Mouse (Mus musculus) forebrain, embryonic 12.5 days (tissue): Measurements from ENCODE around the gene Mbnl1. TPM values are rescaled to one million over a fixed set of nuclear protein-coding genes. Genes with fewer than 3 reads are reported as not detected.
"Not testable (repeated sequence)": the region's sequence is repeated elsewhere in the genome, so short reads cannot be mapped to it uniquely, and the experiment has no call there.

ENCODE experiments used
- ATAC-seq: fragments of 200-750 bp; cut with Nextera tagmentation; 2 replicates; pipeline ENCODE4 v1.8.0; 2017; ENCODE audit warnings: moderate TSS enrichment; ENCODE audit not compliant: low FRiP score
- H3K27ac ChIP-seq: fragments of 300-500 bp; sonication (generic); 2 replicates; pipeline ENCODE4 v1.5.1; 2016; ENCODE audit warnings: mild to moderate bottlenecking
- H3K27me3 ChIP-seq: fragments of 300-500 bp; sonication (generic); 2 replicates; pipeline ENCODE4 v1.6.1; 2016; ENCODE audit warnings: mild to moderate bottlenecking
- H3K36me3 ChIP-seq: fragments of 300-500 bp; sonication (generic); replicated peaks from 2 replicates; pipeline ENCODE4 v1.6.1; 2016; ENCODE audit warnings: mild to moderate bottlenecking
- H3K4me1 ChIP-seq: fragments of 300-500 bp; sonication (generic); 2 replicates; pipeline ENCODE4 v1.6.1; 2016
- H3K4me2 ChIP-seq: fragments of 300-500 bp; sonication (generic); 2 replicates; pipeline ENCODE4 v1.6.1; 2016; ENCODE audit warnings: mild to moderate bottlenecking, moderate library complexity
- H3K4me3 ChIP-seq: fragments of 300-500 bp; sonication (generic); replicated peaks from 2 replicates; pipeline ENCODE4 v1.5.1; 2016; ENCODE audit warnings: mild to moderate bottlenecking
- H3K9ac ChIP-seq: fragments of 300-500 bp; sonication (generic); 2 replicates; pipeline ENCODE4 v1.6.1; 2016; ENCODE audit warnings: mild to moderate bottlenecking
- H3K9me3 ChIP-seq: fragments of 300-500 bp; sonication (generic); 2 replicates; pipeline ENCODE4 v1.6.1; 2016
- WGBS: fragments of 180-500 bp; shearing (Covaris S2); methylation state at CpG from one replicate; pipeline ENCODE4 v1.1.7; 2016; 5-methylcytosine and 5-hydroxymethylcytosine counted together
- polyA plus RNA-seq: library from polyadenylated mRNA; unstranded; fragments of >200 nt; fragmentation: Nextera tagmentation; extraction: Ambion mirVana; gene quantifications from 2 replicates; pipeline ENCODE4 v1.2.1, GENCODE M21; 2016

The Mbnl1 gene
- polyA plus RNA-seq: 37.3 and 39.9 TPM in 2 replicates

DNA sequence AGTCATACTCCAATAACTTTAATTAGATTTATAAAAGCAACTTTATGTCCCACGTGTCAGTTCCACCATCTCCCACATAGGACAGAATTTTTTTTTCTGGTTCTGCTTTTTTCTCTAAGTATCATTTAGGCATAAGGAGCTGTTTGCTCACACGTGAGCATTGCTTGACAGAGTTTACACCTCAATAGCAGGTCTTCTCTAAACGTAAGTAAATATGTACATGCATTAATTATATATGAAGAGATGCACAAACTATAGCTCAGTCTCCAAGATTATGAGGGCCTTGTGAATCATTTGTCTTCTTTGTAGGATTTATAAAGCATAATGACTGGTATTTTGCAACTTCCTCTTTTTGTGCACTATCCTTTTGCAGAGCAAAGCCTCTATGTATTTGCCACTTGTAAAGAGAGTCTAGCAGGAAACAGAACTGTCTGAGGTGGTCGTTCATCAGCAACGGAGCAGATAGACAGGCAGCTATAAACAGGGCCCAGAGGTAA lies at the start of gene Mbnl1:
Gene Mbnl1 (plus strand): TSS at position 150 of the 497 bp plus-strand sequence.
- 73% methylated on average over 5 of the region's 5 CpGs for WGBS
- no peak for ATAC-seq
- Histone ChIP-seq H3K27ac (no peak within 1 kb of the TSS), H3K9me3 (no peaks in the 10 kb centered on the region), H3K27me3 (no peaks in the 10 kb centered on the region), H3K9ac (no peak within 1 kb of the TSS), H3K4me3 (no peak within 1 kb of the TSS), H3K4me2 (no peak within 1 kb of the TSS), H3K4me1 (no peaks in the 10 kb centered on the region), H3K36me3 (no peaks in the 10 kb centered on the region)

DNA sequence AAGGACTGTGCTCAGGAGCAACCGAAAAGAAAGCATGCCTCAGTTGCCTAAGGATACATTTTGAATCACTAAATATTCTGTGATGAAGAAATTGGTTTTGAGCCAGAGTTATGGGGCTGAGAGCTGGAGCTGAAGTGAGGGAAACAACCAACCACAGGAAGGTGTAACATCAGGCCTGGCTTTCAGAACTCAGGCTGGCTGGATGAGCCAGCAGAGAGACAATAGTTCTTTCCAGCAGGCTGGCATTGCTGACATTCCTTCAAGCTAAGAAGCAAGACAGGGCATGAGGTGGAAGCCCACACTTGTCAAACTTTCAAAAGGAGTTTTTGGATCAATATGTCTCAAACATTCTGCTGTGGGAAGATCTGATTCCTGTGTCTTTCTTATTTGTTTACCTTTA lies 48.5 kb upstream of the Mbnl1 start:
- Histone ChIP-seq H3K4me1 (no peaks in the 10 kb centered on the region), H3K9me3 (no peaks in the 10 kb centered on the region), H3K4me3 (no peak overlapping the region), H3K9ac (no peak overlapping the region), H3K27ac (no peak overlapping the region), H3K36me3 (no peaks in the 10 kb centered on the region), H3K27me3 (no peaks in the 10 kb centered on the region), H3K4me2 (no peak overlapping the region)
- no peak for ATAC-seq
- whole genome bisulfite sequencing: 92% methylated on average over 1 of the region's 1 CpGs

DNA sequence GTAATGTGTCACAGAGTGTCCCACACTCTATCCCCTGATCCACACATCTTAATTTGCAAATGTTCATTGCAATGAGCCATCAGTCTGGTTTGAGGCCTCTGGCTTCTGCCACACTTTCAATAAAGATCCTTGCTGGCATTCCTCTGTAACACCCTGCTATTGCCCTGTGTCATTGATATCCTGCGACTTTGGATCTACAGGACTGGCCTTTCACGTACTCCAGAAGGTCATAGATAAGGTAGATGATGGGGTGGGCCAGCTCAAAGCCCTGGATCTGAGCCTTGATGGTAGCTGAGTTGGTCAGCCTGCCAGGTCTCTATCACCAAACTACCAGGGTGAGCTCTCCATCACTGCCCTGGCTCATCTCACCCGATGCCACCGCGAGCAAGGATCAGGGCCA lies 43.6 kb upstream of the Mbnl1 start:
- Histone ChIP-seq H3K27me3 (no peaks in the 10 kb centered on the region), H3K4me3 (no peak overlapping the region), H3K4me2 (no peak overlapping the region), H3K27ac (no peak overlapping the region), H3K36me3 (no peaks in the 10 kb centered on the region), H3K4me1 (no peaks in the 10 kb centered on the region), H3K9ac (no peak overlapping the region), H3K9me3 (no peaks in the 10 kb centered on the region)
- WGBS: 97% methylated on average over 5 of the region's 5 CpGs
- no peak for ATAC-seq

DNA sequence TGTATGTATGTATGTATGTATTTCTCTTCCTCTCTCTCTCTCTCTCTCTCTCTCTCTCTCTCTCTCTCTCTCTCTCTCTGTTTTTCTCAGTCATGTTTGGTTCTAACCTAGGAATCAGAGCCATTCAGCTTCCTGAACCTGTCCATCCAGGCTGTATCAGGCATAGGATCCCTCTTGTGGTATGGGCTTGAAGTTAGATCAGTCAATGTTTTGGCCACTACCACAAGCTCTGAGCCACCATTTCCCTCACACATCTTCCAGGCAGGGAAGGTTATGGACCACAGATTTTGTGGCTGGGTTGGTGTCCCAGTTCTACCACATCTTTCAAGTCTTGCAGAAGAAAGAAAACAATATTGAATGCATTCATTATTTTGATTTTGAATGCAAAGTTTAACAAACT lies 35.4 kb upstream of the Mbnl1 start:
- no peaks in the 10 kb centered on the region for H3K4me1 ChIP-seq
- no peak for ATAC-seq
- no peak overlapping the region for H3K9ac ChIP-seq
- no peaks in the 10 kb centered on the region for H3K27me3 ChIP-seq
- H3K36me3 ChIP-seq: no peaks in the 10 kb centered on the region
- H3K9me3 ChIP-seq: no peaks in the 10 kb centered on the region
- no peak overlapping the region for H3K4me3 ChIP-seq
- H3K27ac ChIP-seq: no peak overlapping the region
- no peak overlapping the region for H3K4me2 ChIP-seq

DNA sequence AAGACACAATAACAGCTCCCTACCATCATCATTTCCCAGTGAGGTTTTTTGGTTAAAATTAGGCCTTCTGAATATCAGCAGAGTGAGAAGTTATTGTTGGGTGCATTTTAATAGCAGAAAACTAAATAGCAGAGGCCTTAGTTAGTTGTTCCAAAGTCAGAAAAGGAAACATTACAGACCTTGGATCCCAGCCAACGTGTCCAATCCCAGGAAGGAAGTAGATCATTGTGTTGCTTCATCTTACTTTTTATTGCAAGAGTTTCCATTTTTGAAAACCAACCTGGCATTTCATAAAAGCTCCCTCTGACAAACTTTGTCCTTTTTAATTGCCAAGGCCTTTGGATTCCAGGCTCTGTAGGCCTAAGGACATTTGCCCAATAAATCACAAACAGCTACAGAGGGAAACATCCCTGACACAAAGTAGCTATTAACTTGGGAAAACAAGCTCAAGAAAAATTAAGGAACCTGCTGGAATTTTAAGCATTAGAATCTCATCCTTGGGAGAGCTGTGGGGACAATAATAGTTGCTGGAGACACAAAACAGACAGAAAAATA lies 34.9 kb upstream of the Mbnl1 start:
- H3K36me3 ChIP-seq: no peaks in the 10 kb centered on the region
- H3K9ac ChIP-seq: no peak overlapping the region
- H3K27me3 ChIP-seq: no peaks in the 10 kb centered on the region
- no peaks in the 10 kb centered on the region for H3K4me1 ChIP-seq
- no peak overlapping the region for H3K4me3 ChIP-seq
- 82% methylated on average over 1 of the region's 1 CpGs for WGBS
- no peak overlapping the region for H3K27ac ChIP-seq
- ATAC-seq: no peak
- H3K9me3 ChIP-seq: no peaks in the 10 kb centered on the region
- H3K4me2 ChIP-seq: no peak overlapping the region

DNA sequence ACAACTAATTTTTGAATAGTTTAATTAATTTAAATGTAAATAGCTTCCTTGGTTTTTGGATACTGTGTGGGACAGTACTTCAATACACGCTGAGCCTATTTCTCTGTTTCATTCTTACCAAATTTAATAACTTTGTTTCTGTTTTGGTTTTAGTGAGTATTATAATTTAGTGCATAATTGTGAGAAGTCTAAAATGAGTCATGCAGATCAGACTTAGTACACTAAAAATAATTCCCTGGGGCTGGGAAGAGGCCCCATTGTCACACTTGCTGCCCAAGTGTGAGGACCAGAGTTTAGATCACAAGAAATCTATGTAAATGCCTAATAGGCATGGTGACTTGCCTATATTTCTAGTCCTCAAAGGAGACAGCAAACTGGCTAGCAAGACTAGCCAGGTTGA lies 33.9 kb upstream of the Mbnl1 start:
- H3K36me3 ChIP-seq: no peaks in the 10 kb centered on the region
- H3K9me3 ChIP-seq: no peaks in the 10 kb centered on the region
- no peak overlapping the region for H3K27ac ChIP-seq
- H3K27me3 ChIP-seq: no peaks in the 10 kb centered on the region
- 89% methylated on average over 1 of the region's 1 CpGs for WGBS
- ATAC-seq: no peak
- H3K4me1 ChIP-seq: no peaks in the 10 kb centered on the region
- H3K9ac ChIP-seq: no peak overlapping the region
- H3K4me3 ChIP-seq: no peak overlapping the region
- H3K4me2 ChIP-seq: no peak overlapping the region

DNA sequence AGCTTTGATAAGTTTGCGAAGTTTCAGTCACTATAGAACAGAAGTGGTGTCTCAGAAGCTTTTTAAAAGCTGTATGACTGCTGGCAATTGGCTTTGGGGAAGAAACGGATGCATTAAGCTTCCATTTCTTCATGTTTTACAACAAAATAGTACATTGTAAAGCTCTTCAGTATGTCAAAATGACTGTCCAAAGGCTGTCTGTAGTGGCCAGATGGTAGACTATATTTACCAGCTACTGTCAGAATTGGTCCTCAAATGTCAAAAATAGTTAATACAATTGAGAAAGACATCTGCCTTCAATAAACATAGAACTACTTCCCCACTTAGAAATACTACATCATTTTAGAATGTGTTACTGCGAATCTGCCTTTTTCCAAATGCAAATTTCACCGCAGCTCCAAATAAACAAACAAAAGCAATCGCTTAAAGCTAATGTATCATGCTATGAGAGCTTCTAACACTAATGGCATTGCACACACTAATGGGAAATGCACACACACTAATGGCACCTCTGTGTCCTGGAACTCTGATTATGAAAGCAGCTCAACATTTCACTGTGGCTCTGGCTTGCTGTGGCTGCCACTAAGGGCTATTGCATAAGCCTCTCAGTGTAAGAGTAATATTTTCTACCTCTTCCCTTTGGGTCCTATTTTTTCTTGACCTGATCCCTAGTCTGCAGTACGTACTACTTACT lies 10.7 kb upstream of the Mbnl1 start:
- no peaks in the 10 kb centered on the region for H3K36me3 ChIP-seq
- no peak overlapping the region for H3K9ac ChIP-seq
- H3K9me3 ChIP-seq: no peaks in the 10 kb centered on the region
- 87% methylated on average over 6 of the region's 6 CpGs for WGBS
- no peak overlapping the region for H3K4me2 ChIP-seq
- H3K27ac ChIP-seq: no peak overlapping the region
- no peaks in the 10 kb centered on the region for H3K4me1 ChIP-seq
- H3K4me3 ChIP-seq: no peak overlapping the region
- no peaks in the 10 kb centered on the region for H3K27me3 ChIP-seq
- ATAC-seq: no peak

DNA sequence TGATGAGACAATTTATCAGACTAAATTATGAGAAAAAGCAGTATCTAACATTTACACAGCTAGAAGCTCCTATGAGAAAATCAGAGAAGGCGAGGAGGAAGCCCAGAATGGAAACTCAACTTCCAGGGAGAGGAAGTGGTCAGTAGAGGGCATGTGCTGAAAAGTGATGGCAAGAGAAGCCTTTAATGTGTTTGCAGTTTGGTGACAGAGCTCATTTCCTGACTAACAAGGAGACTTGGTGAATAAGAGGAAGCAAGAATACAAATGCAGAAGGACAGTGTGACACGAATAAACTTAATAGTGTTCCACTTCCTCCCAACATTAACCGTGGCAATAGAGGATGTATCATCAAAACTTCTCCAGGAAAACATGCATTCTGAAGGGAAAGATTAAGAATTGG lies 4.0 kb upstream of the Mbnl1 start:
- not testable (repeated sequence) for H3K4me3 ChIP-seq, H3K9ac ChIP-seq, H3K27ac ChIP-seq, H3K9me3 ChIP-seq, H3K4me2 ChIP-seq, H3K4me1 ChIP-seq, H3K27me3 ChIP-seq, ATAC-seq, H3K36me3 ChIP-seq
- 93% methylated on average over 2 of the region's 3 CpGs for WGBS

DNA sequence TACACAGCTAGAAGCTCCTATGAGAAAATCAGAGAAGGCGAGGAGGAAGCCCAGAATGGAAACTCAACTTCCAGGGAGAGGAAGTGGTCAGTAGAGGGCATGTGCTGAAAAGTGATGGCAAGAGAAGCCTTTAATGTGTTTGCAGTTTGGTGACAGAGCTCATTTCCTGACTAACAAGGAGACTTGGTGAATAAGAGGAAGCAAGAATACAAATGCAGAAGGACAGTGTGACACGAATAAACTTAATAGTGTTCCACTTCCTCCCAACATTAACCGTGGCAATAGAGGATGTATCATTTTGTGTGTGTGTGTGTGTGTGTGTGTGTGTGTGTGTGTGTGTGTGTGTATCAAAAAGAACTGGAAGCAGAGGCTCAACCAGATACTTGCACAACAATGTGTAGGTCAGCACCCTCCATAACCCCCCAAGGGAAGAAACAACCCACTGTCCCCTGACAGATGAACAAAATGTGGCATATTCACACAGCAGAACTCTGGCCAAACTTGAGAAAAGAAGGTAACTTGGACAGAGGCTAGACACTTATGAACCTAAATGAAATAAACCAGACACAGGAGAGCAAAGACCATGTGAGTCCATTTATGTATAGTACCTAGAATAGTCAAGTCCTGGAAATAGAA lies 3.3 kb upstream of the Mbnl1 start:
- H3K36me3 ChIP-seq, H3K4me2 ChIP-seq, H3K9me3 ChIP-seq, ATAC-seq, H3K4me3 ChIP-seq, H3K9ac ChIP-seq, H3K4me1 ChIP-seq, H3K27ac ChIP-seq, H3K27me3 ChIP-seq: not testable (repeated sequence)
- 74% methylated on average over 2 of the region's 3 CpGs for WGBS

DNA sequence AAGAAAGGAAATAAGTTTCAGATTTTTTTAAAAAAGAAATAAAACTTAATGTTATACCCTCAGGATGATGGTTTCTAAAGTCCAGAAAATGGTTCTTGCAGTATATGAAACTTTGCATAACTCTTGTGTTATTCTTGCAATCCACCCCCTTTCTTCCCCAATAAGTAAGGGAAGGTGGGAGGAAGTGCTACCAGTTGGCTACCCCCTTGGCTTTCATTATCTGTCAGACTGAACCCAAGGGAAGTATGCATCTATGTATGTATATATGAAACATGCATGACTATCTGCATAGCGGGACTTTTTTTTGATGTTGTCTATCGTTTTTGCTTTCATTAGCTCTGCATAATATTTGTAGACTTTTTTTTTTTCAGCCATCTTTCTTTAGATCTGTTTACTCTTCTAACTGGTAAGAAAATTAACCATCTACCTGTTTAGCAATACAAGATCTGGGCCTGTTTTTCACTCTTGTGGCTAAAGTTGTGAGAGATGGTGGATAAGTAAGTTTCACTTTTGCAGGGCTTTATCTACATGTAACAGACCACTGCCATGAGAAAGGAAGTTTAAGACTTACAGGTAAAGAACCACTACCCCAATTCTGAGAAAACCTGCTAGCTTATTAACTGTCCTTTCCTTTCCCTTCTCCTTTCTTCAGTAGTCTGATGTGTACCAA lies 484 bp upstream of the Mbnl1 start:
- Histone ChIP-seq H3K4me2 (no peak overlapping the region), H3K9me3 (no peaks in the 10 kb centered on the region), H3K4me1 (no peaks in the 10 kb centered on the region), H3K27me3 (no peaks in the 10 kb centered on the region), H3K36me3 (no peaks in the 10 kb centered on the region), H3K9ac (no peak overlapping the region), H3K27ac (no peak overlapping the region), H3K4me3 (no peak overlapping the region)
- no peak for ATAC-seq
- 81% methylated on average over 2 of the region's 2 CpGs for WGBS

DNA sequence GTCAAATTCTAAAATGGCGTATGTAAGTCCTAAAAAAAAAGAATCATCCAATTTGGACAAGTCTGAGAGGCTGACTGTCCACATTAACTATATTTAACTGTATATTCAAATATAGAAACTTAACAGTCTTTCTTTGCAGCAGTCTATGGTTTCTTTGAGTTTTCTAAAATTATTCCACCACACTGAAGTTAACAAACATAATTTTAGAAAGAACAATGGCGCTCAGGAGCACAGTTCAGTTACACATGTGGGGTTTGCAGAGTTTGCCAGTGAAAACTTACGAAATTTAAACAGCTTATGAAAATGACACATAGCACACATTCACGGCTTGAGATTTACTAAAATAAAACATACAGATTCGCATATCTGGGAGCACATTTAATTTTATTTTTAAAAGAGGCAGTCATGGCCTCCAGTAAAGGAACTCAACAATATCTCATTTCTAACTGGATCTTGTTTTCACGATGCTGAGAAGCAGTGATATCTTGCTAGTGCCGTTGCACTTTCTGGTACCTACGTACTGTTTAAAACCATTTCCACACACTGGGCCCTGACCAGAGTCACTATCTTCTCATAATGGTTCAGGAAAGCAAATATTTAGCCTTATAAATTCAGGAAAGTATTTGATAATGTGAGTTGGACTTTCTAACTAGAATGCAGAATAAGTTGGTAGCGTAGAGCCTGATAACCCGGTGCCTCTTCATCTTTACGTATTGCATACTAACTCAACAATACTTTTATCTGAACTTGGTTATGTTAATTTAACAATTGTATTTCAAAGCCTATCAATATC lies 1.4 kb downstream of the Mbnl1 start:
- H3K36me3 ChIP-seq: no peaks in the 10 kb centered on the region
- ATAC-seq: no peak
- no peak overlapping the region for H3K4me3 ChIP-seq
- H3K27me3 ChIP-seq: no peaks in the 10 kb centered on the region
- H3K9me3 ChIP-seq: no peaks in the 10 kb centered on the region
- no peaks in the 10 kb centered on the region for H3K4me1 ChIP-seq
- H3K27ac ChIP-seq: no peak overlapping the region
- 93% methylated on average over 11 of the region's 11 CpGs for WGBS
- H3K4me2 ChIP-seq: no peak overlapping the region
- H3K9ac ChIP-seq: no peak overlapping the region

DNA sequence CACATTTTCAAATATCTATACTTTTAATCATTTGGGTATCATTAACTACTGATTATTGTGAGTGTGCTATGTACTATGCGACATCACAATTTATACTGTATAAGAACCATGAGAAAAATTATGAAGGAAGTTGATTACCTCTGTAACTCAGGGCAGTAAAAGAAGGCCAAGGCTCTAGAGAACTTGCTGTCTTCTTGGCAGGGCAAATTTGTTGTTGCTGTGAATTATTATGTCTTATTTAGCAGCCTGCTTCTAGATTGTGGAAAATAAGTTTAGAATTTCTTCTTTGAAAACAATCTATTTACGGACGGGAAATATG lies 2.0 kb downstream of the Mbnl1 start:
- Histone ChIP-seq H3K36me3 (no peaks in the 10 kb centered on the region), H3K27ac (no peak overlapping the region), H3K4me1 (no peaks in the 10 kb centered on the region), H3K9me3 (no peaks in the 10 kb centered on the region), H3K9ac (no peak overlapping the region), H3K27me3 (no peaks in the 10 kb centered on the region), H3K4me3 (no peak overlapping the region), H3K4me2 (no peak overlapping the region)
- WGBS: 94% methylated on average over 3 of the region's 3 CpGs
- no peak for ATAC-seq
